Mouse (Mus musculus) gastrocnemius, postnatal 25 days (tissue): ENCODE measurements at regions not wholly inside any gene's neighbourhood (a gene's known extent, or its start where the extent isn't known, plus 50 kb on each side); places are given as distances from the start of the nearest gene placed in this dataset.

Source experiments
- DNase-seq: peaks from one replicate; pipeline ENCODE4 v3.0.0; 2022

GRCm38 (mm10) chr12:107041927-107042652 lies 446.3 kb upstream of the 3110018I06Rik start:
- DNase-seq: no peak

- DNase-seq: no peak
Measured at GRCm38 (mm10) chr12:107046496-107046895, 441.9 kb upstream of the 3110018I06Rik start.

- DNase-seq: no peak
Measured at GRCm38 (mm10) chr12:107047059-107047531, 441.3 kb upstream of the 3110018I06Rik start.

GRCm38 (mm10) chr12:107050891-107051635 lies 437.4 kb upstream of the 3110018I06Rik start:
- no peak for DNase-seq

GRCm38 (mm10) chr12:107052136-107052535 lies 436.3 kb upstream of the 3110018I06Rik start:
- no peak for DNase-seq

- no peak for DNase-seq
Measured at GRCm38 (mm10) chr12:107056553-107056952, 431.9 kb upstream of the 3110018I06Rik start.

- DNase-seq: no peak
Measured at GRCm38 (mm10) chr12:107060514-107060913, 427.9 kb upstream of the 3110018I06Rik start.

GRCm38 (mm10) chr12:107067346-107067745 lies 421.1 kb upstream of the 3110018I06Rik start:
- no peak for DNase-seq

- DNase-seq: no peak
Measured at GRCm38 (mm10) chr12:107082541-107082940, 405.9 kb upstream of the 3110018I06Rik start.

- no peak for DNase-seq
Measured at GRCm38 (mm10) chr12:107085058-107085905, 403.1 kb upstream of the 3110018I06Rik start.

- peak; percentile 26 for DNase-seq
Measured at GRCm38 (mm10) chr12:107085906-107086655, 402.4 kb upstream of the 3110018I06Rik start.

- no peak for DNase-seq
Measured at GRCm38 (mm10) chr12:107092151-107092550, 396.3 kb upstream of the 3110018I06Rik start.

GRCm38 (mm10) chr12:107093326-107093725 lies 395.1 kb upstream of the 3110018I06Rik start:
- DNase-seq: no peak

GRCm38 (mm10) chr12:107095409-107095808 lies 393.0 kb upstream of the 3110018I06Rik start:
- no peak for DNase-seq

GRCm38 (mm10) chr12:107104570-107104969 lies 383.9 kb upstream of the 3110018I06Rik start:
- no peak for DNase-seq

GRCm38 (mm10) chr12:107105017-107105416 lies 383.4 kb upstream of the 3110018I06Rik start:
- DNase-seq: no peak

- DNase-seq: no peak
Measured at GRCm38 (mm10) chr12:107111908-107112770, 376.3 kb upstream of the 3110018I06Rik start.

GRCm38 (mm10) chr12:107118364-107118763 lies 370.1 kb upstream of the 3110018I06Rik start:
- no peak for DNase-seq

- no peak for DNase-seq
Measured at GRCm38 (mm10) chr12:107119076-107119475, 369.4 kb upstream of the 3110018I06Rik start.

- DNase-seq: no peak
Measured at GRCm38 (mm10) chr12:107120486-107121186, 367.8 kb upstream of the 3110018I06Rik start.
